18 mouse cellular contexts compared by ENCODE assay signal in the genomic region with DNA sequence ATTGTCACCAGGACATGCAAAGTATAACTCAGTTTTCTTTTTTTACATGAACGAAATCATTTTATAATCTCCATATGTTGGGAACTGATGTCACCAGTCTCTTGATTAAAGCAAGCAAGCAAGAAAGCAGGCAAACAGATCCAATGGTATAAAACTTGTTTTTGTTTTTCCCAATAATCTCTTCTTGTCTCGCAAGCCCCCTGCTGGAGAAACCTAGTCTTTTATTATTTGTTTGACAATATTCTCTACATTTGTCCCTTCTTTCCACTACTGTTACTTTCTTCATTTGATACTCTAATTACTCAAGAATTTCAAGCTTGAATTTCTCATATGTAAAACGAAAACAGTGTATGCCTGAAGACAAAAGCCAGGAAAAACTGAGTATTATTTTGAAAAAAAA.
DNase-seq lines count a peak whose midpoint lies in the region; ATAC-seq and TF ChIP-seq lines count a peak whose summit lies in the region.
"Had no signal": no experiment of that assay in that cellular context is flagged by ENCODE, and none has a peak within 500 bp of the region (broad histone marks: within the 10 kb centered on the region; RNA-seq: fewer than 3 reads in every experiment).

No protein-coding gene starts in this region.

- in situ Hi-C loops in Patski (cut with MboI; ENCODE audit: low pct_unique_long_range_greater_than_20kb), result no loop called here

- H3K27me3 ChIP-seq in liver, adult 2 months (ENCODE audit: control insufficient read depth, insufficient read depth, low read length), result no peaks in the 10 kb centered on the region
- H3K27me3 ChIP-seq in liver, embryonic 12.5 days (replicated peaks), result no peaks in the 10 kb centered on the region
- H3K27me3 ChIP-seq in Patski, result peaks cover 31% of the 10 kb centered on the region
- H3K27me3 ChIP-seq: embryonic facial prominence, embryonic 13.5 days; hindbrain, embryonic 13.5 days; limb, embryonic 13.5 days had no signal

- TF ChIP-seq CTCF in liver, adult 2 months (IDR thresholded peaks at IDR 0.05; ENCODE audit: low read depth, low read length), result 0 out of 2 replicates have a peak, but pooled peaks have one; percentile 8
- peak; percentile 8 for TF ChIP-seq CTCF in Patski (IDR thresholded peaks at IDR 0.05)

- H3K27ac ChIP-seq in liver, adult 2 months (replicated peaks; ENCODE audit: insufficient read depth, low read depth, low read length), result no peak overlapping the region
- H3K27ac ChIP-seq in liver, embryonic 12.5 days, result no peak overlapping the region
- H3K27ac ChIP-seq: hindbrain, embryonic 13.5 days; limb, embryonic 13.5 days had no signal

- no peaks in the 10 kb centered on the region for H3K36me3 ChIP-seq in liver, adult 2 months (ENCODE audit: control insufficient read depth, insufficient read depth, low read length)
- no peaks in the 10 kb centered on the region for H3K36me3 ChIP-seq in liver, embryonic 12.5 days
- H3K36me3 ChIP-seq: embryonic facial prominence, embryonic 13.5 days; hindbrain, embryonic 13.5 days; limb, embryonic 13.5 days had no signal

- H3K4me3 ChIP-seq in liver, adult 2 months (ENCODE audit: insufficient read depth, low read depth, low read length), result no peak overlapping the region
- no peak overlapping the region for H3K4me3 ChIP-seq in liver, embryonic 12.5 days
- H3K4me3 ChIP-seq: embryonic facial prominence, embryonic 13.5 days; hindbrain, embryonic 13.5 days; limb, embryonic 13.5 days had no signal

- TF ChIP-seq POLR2A in liver, adult 2 months (IDR thresholded peaks at IDR 0.05; ENCODE audit: extremely low read depth, insufficient read depth, low read length), result no peak

- CTCF ChIA-PET in Patski (lab: Charles Lee), result no interaction called here

- POLR2A ChIA-PET in Patski (lab: Charles Lee), result interaction anchor here (0.7 kb wide), 1 partner anchor 1478 kb away, joined by 4 read pairs; no protein-coding TSS in a partner anchor

- 91% methylated on average over 3 of the region's 3 CpGs for WGBS in liver, adult 2 months
- 47% methylated on average over 3 of the region's 3 CpGs for WGBS in liver, embryonic 12.5 days (ENCODE audit: insufficient replicate concordance)

- no peak overlapping the region for H3K4me2 ChIP-seq in liver, embryonic 12.5 days
- H3K4me2 ChIP-seq: embryonic facial prominence, embryonic 13.5 days; hindbrain, embryonic 13.5 days; limb, embryonic 13.5 days had no signal

- peak; percentile 21 for DNase-seq in CD4-positive, CD25-positive, alpha-beta regulatory T cell, adult 2 months (ENCODE audit: low read depth, low spot score)
- no peak for DNase-seq in liver, adult 2 months (ENCODE audit: extremely low read depth, low read depth, low spot score)
- DNase-seq in 3T3-L1 (ENCODE audit: low read depth, low spot score) (peak; percentile 42), Patski (ENCODE audit: low read depth, low spot score) (no peak)
- no peak for DNase-seq in adrenal gland, postnatal 14 days
- DNase-seq: cerebellum, adult 9-10 months; gastrocnemius, postnatal 10 days; kidney, adult 11 months; kidney, postnatal 14 days; layer of hippocampus, adult 9-11 months; right cerebral cortex, adult 18-20 months; thymus, postnatal 14 days had no signal

- H3K79me2 ChIP-seq in liver, adult 2 months (ENCODE audit: control insufficient read depth, insufficient read depth, low read length), result no peaks in the 10 kb centered on the region; the same call in 1 of the 2 replicates

- no peak for ATAC-seq in CD4-positive, CD25-positive, alpha-beta regulatory T cell, adult 4 months
- no peak for ATAC-seq in liver, embryonic 12.5 days
- ATAC-seq in Patski, result no peak
- ATAC-seq in cerebellum, adult (ENCODE audit: insufficient number of reproducible peaks, low FRiP score, low TSS enrichment), result no peak

- H3K4me1 ChIP-seq in liver, adult 2 months (ENCODE audit: control insufficient read depth, insufficient read depth, low read length), result peaks cover 6% of the 10 kb centered on the region
- no peaks in the 10 kb centered on the region for H3K4me1 ChIP-seq in liver, embryonic 12.5 days
- H3K4me1 ChIP-seq: hindbrain, embryonic 13.5 days had no signal

- no peaks in the 10 kb centered on the region for H3K9me3 ChIP-seq in liver, embryonic 12.5 days (replicated peaks)
- H3K9me3 ChIP-seq: embryonic facial prominence, embryonic 13.5 days; hindbrain, embryonic 13.5 days; limb, embryonic 13.5 days had no signal

- no peak overlapping the region for H3K9ac ChIP-seq in liver, adult 2 months (ENCODE audit: low read depth, low read length)
- no peak overlapping the region for H3K9ac ChIP-seq in liver, embryonic 12.5 days
- H3K9ac ChIP-seq: embryonic facial prominence, embryonic 13.5 days; hindbrain, embryonic 13.5 days; limb, embryonic 13.5 days had no signal

Comparison
In these comparisons a context has a peak if more than half of its experiments do, and no peak if none do; other contexts are left out.
1. DNase-seq: peak in CD4-positive, CD25-positive, alpha-beta regulatory T cell, adult 2 months (single experiment) and 3T3-L1 (single experiment); none in liver, adult 2 months (single experiment), Patski (single experiment) and adrenal gland, postnatal 14 days (single experiment).